Mouse (Mus musculus): ENCODE measurements at regions not wholly inside any gene's neighbourhood (a gene's known extent, or its start where the extent isn't known, plus 50 kb on each side); places are given as distances from the start of the nearest gene placed in this dataset.

DNA sequence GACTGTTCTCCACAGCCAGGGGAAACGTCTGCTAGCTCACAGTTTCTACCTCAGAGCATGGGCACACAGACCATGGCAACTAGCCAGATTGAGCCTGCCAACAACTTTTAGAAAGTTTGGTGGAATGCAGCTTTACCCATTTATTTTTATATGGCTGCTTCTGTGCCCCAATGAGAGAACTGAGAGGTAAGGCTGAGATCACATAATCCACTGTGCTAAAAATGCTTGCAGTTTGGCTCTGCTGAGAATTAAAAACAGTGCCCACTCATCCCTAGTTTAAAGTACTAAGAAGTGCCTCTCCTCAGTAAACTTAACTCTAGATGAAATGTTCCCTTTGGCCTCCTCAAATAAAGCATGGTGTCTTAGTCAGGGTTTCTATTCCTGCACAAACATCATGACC, 586.9 kb upstream of the Tbl1xr1 start:
- H3K36me3 ChIP-seq: no peaks in the 10 kb centered on the region
- H3K27ac ChIP-seq: no peak overlapping the region
- WGBS: 96% methylated on average over 1 of the region's 1 CpGs
- no peak overlapping the region for H3K4me3 ChIP-seq
- H3K4me1 ChIP-seq (replicated peaks): peaks cover 7% of the 10 kb centered on the region; the same call in 1 of the 2 replicates
- ATAC-seq (ENCODE audit: low FRiP score): no peak
- H3K9ac ChIP-seq: no peak overlapping the region
- no peaks in the 10 kb centered on the region for H3K27me3 ChIP-seq
- H3K9me3 ChIP-seq: no peaks in the 10 kb centered on the region
- no peak overlapping the region for H3K4me2 ChIP-seq

DNA sequence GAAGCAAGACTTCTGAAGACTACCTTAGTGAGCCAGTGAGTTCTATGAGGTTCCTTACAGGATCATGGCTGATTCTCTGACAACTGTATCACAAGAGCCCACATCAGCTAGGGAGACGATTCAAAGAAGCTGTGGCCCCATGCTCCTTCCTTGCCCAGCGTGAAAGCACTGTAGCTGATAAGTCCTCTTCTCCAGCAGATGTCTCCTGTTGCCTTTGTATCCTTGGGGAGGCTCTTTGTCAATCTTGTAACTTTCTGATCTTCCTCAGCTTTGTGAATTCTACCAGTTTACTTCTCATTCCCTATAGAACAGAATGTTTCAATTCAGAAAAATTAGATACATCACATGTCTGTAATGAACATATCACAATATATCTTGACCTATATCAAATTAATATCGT, 584.0 kb upstream of the Tbl1xr1 start:
- no peak overlapping the region for H3K9ac ChIP-seq
- no peak for ATAC-seq (ENCODE audit: low FRiP score)
- no peaks in the 10 kb centered on the region for H3K36me3 ChIP-seq
- H3K27me3 ChIP-seq: no peaks in the 10 kb centered on the region
- H3K27ac ChIP-seq: no peak overlapping the region
- peaks cover 17% of the 10 kb centered on the region for H3K4me1 ChIP-seq (replicated peaks)
- no peaks in the 10 kb centered on the region for H3K9me3 ChIP-seq
- WGBS: 65% methylated on average over 3 of the region's 3 CpGs
- no peak overlapping the region for H3K4me3 ChIP-seq
- no peak overlapping the region for H3K4me2 ChIP-seq

DNA sequence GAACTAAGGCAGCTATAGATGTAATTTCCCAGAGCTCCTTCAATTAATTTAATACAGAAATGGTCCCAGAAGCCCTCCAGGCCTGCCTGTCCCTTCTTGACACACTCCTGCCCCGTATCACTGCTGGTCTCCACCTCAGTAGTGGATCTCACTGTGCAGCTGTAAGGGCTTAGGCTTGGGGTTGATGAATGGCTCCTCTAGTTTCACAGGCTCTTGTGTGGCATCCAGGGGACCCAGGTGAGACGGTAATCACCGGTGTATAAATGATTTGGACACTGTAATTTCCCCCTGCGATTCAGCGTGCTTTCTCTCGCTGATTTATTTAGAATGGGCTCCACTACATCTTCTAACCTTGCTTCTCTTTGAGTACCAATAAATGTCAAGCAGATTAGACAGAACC, 583.1 kb upstream of the Tbl1xr1 start:
- Histone ChIP-seq H3K4me3 (no peak overlapping the region), H3K4me2 (no peak overlapping the region), H3K27me3 (no peaks in the 10 kb centered on the region), H3K27ac (no peak overlapping the region), H3K4me1 (replicated peaks) (peaks cover 17% of the 10 kb centered on the region), H3K9ac (no peak overlapping the region), H3K9me3 (no peaks in the 10 kb centered on the region), H3K36me3 (no peaks in the 10 kb centered on the region)
- WGBS: 50% methylated on average over 6 of the region's 6 CpGs
- peak; percentile 78 for ATAC-seq (ENCODE audit: low FRiP score)

DNA sequence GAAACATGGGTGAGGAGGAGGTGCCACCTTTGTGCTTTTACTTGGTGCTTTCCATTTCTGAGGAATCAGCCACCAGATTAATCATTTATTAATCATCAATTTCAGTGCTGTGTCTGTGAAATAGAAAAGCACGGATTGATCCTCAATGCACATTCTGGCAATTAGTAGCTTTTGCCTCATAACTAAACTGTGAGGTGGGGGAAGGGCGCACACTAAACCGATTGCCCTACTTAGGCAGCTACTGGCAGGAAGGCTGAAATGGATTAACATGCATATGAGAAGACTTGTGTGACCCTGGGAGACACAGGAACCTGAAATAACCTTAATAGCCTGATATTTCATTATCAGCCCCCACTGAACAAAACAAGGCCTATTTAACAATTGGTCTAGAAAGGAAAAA, 581.5 kb upstream of the Tbl1xr1 start:
- Histone ChIP-seq H3K27ac (no peak overlapping the region), H3K9me3 (no peaks in the 10 kb centered on the region), H3K9ac (no peak overlapping the region), H3K4me3 (no peak overlapping the region), H3K27me3 (no peaks in the 10 kb centered on the region), H3K4me1 (replicated peaks) (peaks cover 17% of the 10 kb centered on the region), H3K36me3 (no peaks in the 10 kb centered on the region), H3K4me2 (no peak overlapping the region)
- WGBS: 55% methylated on average over 3 of the region's 3 CpGs
- ATAC-seq (ENCODE audit: low FRiP score): no peak

DNA sequence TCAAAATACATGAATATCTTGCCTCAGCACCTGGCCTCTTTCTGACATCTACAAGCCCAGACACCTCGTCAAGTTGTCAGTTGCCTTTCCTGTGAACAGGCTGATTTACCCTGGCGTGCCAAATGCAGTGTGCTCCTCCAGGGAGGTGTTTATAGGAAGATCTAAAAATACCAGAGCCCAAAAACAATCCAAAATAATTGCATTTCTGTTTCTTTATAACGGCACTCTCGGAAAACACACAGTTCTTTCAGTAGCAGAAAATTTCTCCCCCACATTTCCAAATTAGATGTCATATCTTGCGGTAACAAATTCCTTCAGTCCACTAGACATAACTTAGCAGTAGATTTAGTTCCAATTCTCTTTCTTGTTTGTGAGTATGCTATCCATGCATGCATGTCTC, 580.8 kb upstream of the Tbl1xr1 start:
- Histone ChIP-seq H3K27me3 (no peaks in the 10 kb centered on the region), H3K4me2 (no peak overlapping the region), H3K4me3 (no peak overlapping the region), H3K9ac (no peak overlapping the region), H3K27ac (0 out of 2 replicates have a peak overlapping the region, but pooled peaks have one; percentile 20), H3K36me3 (no peaks in the 10 kb centered on the region), H3K9me3 (no peaks in the 10 kb centered on the region), H3K4me1 (replicated peaks) (peaks cover 17% of the 10 kb centered on the region)
- WGBS: 74% methylated on average over 5 of the region's 5 CpGs
- no peak for ATAC-seq (ENCODE audit: low FRiP score)

DNA sequence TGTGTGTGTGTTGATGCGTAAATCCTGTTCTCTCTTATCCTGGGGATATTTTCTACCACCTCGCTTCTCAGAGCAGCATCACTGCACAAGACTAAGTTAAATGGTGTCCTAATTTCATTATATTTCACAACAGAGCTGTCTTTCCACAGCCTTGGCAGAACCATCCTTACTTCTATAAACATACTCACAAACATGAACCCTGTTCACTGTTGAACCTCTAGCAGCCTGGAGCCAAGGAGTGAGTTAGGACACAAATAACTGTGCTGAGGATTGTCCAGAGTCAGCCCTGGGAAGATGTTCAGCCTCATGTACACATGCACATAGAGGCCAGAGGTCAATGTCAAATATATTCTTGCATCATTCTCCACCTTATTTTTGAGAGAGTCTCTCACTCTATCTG, 580.3 kb upstream of the Tbl1xr1 start:
- H3K36me3 ChIP-seq: no peaks in the 10 kb centered on the region
- no peak overlapping the region for H3K27ac ChIP-seq
- no peaks in the 10 kb centered on the region for H3K9me3 ChIP-seq
- no peaks in the 10 kb centered on the region for H3K27me3 ChIP-seq
- peaks cover 17% of the 10 kb centered on the region for H3K4me1 ChIP-seq (replicated peaks)
- H3K4me2 ChIP-seq: no peak overlapping the region
- WGBS: 79% methylated on average over 2 of the region's 2 CpGs
- ATAC-seq (ENCODE audit: low FRiP score): no peak
- H3K9ac ChIP-seq: no peak overlapping the region
- no peak overlapping the region for H3K4me3 ChIP-seq

DNA sequence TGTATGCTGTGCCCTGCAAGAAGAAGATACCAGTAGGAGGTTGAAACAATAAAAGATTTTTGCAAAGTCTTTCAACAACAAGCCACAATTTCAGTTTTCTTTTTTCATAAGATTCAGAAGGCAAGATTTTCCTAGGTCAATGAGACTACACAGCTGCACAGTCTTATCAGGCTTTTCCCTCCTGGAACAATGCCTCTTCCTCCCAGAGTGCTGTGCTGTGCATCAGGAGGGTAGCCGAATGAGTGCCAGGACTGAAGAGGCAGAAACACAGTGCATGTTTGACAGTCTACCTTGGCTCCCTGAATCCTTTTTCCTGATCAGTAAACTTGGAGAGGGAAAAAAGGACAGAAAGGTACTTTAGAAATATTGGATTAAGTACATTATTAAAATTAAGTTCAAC, 579.4 kb upstream of the Tbl1xr1 start:
- ATAC-seq (ENCODE audit: low FRiP score): no peak
- WGBS: 81% methylated on average over 1 of the region's 1 CpGs

DNA sequence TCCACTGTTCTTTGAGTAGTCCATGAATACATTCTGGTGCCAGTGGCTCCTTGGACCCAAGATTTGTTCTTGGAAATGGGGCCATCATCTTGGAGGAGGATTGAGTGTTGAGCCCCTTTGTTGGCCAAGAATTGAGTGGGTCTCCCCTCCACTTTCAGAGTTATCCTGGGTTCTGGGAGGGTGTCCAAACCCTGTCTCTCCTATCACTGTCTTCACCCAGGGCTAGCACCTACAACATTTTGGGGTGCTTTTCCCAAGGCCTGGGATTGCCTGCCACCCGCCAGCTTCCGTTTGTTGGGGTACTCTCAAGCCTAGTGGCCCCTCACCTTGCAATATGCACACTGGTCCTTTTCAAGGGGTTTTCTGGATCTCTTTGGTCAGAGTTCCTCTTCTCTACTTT, 568.8 kb upstream of the Tbl1xr1 start:
- Histone ChIP-seq H3K4me2 (no peak overlapping the region), H3K4me3 (no peak overlapping the region), H3K27me3 (no peaks in the 10 kb centered on the region), H3K4me1 (replicated peaks) (no peaks in the 10 kb centered on the region), H3K9ac (no peak overlapping the region), H3K9me3 (peaks cover 22% of the 10 kb centered on the region), H3K36me3 (peaks cover 11% of the 10 kb centered on the region; the same call in 1 of the 2 replicates), H3K27ac (no peak overlapping the region)
- no peak for ATAC-seq (ENCODE audit: low FRiP score)
- WGBS: 93% methylated on average over 2 of the region's 2 CpGs

More for the DNA sequence above, 579.4 kb upstream of the Tbl1xr1 start:
- H3K36me3 ChIP-seq: no peaks in the 10 kb centered on the region
- peaks cover 17% of the 10 kb centered on the region for H3K4me1 ChIP-seq (replicated peaks)
- H3K9me3 ChIP-seq: no peaks in the 10 kb centered on the region
- no peak overlapping the region for H3K27ac ChIP-seq
- no peak overlapping the region for H3K4me3 ChIP-seq
- no peaks in the 10 kb centered on the region for H3K27me3 ChIP-seq
- H3K9ac ChIP-seq: no peak overlapping the region
- no peak overlapping the region for H3K4me2 ChIP-seq

DNA sequence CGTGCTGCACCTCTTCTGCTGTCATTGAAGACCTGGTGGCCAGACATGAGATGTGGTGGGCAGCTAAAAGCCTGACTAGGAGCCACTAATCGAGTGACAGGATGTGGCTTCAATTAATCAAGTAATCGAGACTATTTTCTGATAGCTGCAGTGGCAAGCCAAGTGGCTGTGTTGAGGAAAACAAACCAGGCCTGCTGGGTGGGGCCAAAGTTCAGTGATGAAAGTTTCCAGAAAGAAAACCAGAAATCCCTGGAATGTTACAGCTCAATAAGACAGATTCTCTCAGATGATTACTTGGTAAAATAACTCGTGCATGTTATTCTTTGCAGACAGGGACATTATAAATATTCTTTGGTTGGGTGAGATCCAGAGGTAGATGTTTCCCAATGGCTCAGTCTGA, 564.4 kb upstream of the Tbl1xr1 start:
- peaks cover 11% of the 10 kb centered on the region; the same call in 1 of the 2 replicates for H3K36me3 ChIP-seq
- no peak overlapping the region for H3K4me2 ChIP-seq
- H3K9ac ChIP-seq: no peak overlapping the region
- H3K27me3 ChIP-seq: no peaks in the 10 kb centered on the region
- 78% methylated on average over 4 of the region's 4 CpGs for whole genome bisulfite sequencing
- no peaks in the 10 kb centered on the region for H3K4me1 ChIP-seq (replicated peaks)
- no peak overlapping the region for H3K4me3 ChIP-seq
- ATAC-seq (ENCODE audit: low FRiP score): no peak
- H3K27ac ChIP-seq: no peak overlapping the region
- peaks cover 19% of the 10 kb centered on the region for H3K9me3 ChIP-seq

DNA sequence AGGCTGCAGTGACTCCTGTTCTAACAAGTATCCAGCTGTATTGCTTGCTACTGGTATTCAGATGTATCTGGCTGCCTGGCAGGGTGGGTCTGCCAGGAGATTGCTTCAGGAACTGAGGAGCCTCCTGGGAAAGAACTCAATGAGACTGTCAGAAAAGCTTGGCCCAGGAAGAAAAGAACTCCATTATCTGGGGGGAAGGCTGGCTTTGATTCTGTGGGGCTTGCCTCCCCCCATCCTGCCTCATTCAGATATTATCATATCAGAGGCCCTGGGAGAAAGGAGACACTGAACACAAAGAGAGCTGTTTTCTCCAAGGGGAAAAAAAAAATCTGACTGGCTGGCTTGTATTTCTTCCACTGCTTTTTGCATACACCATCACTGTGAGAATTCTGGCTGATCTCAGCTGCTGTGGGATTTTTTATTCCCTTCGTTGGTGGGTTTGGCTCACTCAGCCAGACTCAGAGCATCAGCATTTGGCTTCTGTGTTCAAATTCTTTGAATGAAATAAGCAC, 552.0 kb upstream of the Tbl1xr1 start:
- Histone ChIP-seq H3K27ac (peak overlapping the region; percentile 73), H3K27me3 (no peaks in the 10 kb centered on the region), H3K4me2 (no peak overlapping the region), H3K4me1 (replicated peaks) (peaks cover 7% of the 10 kb centered on the region; the same call in 1 of the 2 replicates), H3K4me3 (no peak overlapping the region), H3K9ac (no peak overlapping the region), H3K36me3 (no peaks in the 10 kb centered on the region), H3K9me3 (peaks cover 6% of the 10 kb centered on the region; the same call in 1 of the 2 replicates)
- peak; percentile 72 for ATAC-seq (ENCODE audit: low FRiP score)
- WGBS: 24% methylated on average over 1 of the region's 1 CpGs

DNA sequence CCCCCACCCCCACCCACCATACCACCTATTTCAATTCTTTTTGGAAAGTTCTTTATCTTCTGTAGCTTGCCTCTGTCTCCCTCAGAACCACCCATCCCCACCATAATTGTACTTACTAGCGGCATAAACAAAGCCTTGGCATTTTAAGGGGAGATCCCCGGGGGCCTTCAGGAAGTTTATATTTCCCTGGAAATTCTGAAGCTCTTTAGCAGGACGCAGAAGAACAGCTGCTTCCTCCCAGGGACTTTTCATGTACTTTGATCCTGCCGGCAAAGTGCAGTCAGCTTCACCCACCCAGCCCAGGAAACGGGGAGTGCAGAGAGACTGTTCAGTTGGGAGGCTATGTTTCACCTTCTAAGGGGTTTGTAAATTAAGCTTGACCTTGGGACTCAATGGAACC, 545.6 kb upstream of the Tbl1xr1 start:
- H3K4me3 ChIP-seq: no peak overlapping the region
- no peak overlapping the region for H3K4me2 ChIP-seq

DNA sequence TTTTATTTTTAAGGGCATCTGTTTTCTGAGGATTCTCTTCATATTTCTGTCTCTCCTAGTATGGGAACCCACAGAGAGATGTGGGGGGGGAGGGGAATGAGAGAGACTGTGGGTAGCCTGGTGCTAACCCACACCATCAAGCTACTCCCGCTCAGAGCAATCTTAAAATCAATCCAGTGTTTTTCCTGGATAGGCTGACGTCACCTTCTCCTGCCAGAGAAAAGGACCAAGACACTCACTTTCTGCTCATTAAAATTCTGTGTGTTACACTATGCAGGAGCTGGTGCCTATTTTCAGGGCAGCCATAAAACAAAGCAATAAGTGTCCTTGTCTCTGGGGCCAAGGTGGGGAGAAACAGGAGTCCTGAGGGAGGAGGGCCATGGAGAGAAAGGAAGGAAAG, 537.3 kb upstream of the Tbl1xr1 start:
- no peak overlapping the region for H3K4me3 ChIP-seq
- no peak overlapping the region for H3K9ac ChIP-seq
- H3K27me3 ChIP-seq: no peaks in the 10 kb centered on the region
- H3K9me3 ChIP-seq: no peaks in the 10 kb centered on the region
- no peak overlapping the region for H3K4me2 ChIP-seq
- 44% methylated on average over 2 of the region's 2 CpGs for WGBS
- no peak for ATAC-seq (ENCODE audit: low FRiP score)
- no peaks in the 10 kb centered on the region for H3K36me3 ChIP-seq
- peaks cover 3% of the 10 kb centered on the region; the same call in 1 of the 2 replicates for H3K4me1 ChIP-seq (replicated peaks)
- no peak overlapping the region for H3K27ac ChIP-seq

More for the DNA sequence above, 545.6 kb upstream of the Tbl1xr1 start:
- ATAC-seq (ENCODE audit: low FRiP score): no peak
- WGBS: 71% methylated on average over 5 of the region's 5 CpGs
- Histone ChIP-seq H3K27ac (no peak overlapping the region), H3K9me3 (no peaks in the 10 kb centered on the region), H3K4me1 (replicated peaks) (no peaks in the 10 kb centered on the region), H3K27me3 (no peaks in the 10 kb centered on the region), H3K36me3 (no peaks in the 10 kb centered on the region), H3K9ac (no peak overlapping the region)

DNA sequence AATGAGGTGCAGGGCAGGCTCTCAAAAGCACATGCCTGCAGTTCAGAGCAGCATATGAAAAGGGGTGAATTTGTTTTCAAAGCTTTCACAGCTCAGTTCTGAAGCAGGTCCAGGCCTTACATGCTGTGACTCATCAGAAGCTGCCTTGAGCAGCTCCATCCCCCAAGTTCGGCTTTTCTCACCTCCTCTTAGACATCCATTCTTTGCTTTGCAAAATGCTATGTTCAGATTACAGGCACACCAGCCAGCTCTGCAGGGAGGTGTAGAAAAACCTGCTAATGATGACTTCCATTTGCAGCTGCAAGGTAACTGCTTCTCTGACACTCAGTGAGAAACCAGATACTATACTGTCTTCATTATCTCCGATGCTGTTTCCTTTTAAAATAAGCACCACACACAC, 532.0 kb upstream of the Tbl1xr1 start:
- Histone ChIP-seq H3K27ac (peak overlapping the region; percentile 30; the same call in 1 of the 2 replicates), H3K27me3 (no peaks in the 10 kb centered on the region), H3K9ac (no peak overlapping the region), H3K4me1 (replicated peaks) (peaks cover 24% of the 10 kb centered on the region), H3K4me2 (no peak overlapping the region), H3K4me3 (no peak overlapping the region), H3K36me3 (no peaks in the 10 kb centered on the region), H3K9me3 (no peaks in the 10 kb centered on the region)
- WGBS: 58% methylated on average over 2 of the region's 2 CpGs
- ATAC-seq (ENCODE audit: low FRiP score): no peak
